Mouse (Mus musculus) thymus, adult 2 months (tissue): ENCODE measurements at regions not wholly inside any gene's neighbourhood (a gene's known extent, or its start where the extent isn't known, plus 50 kb on each side); places are given as distances from the start of the nearest gene placed in this dataset.

ENCODE experiments used
- CTCF ChIP-seq: fragments of 200-500 bp; IDR thresholded peaks from 2 replicates; pipeline ENCODE4 v1.5.1; 2012; ENCODE audit warnings: mild to moderate bottlenecking, control low read depth, low read length, moderate library complexity, borderline replicate concordance; ENCODE audit not compliant: control insufficient read depth, poor library complexity, insufficient read depth; ENCODE audit errors: extremely low read depth
- POLR2A ChIP-seq: fragments of 200-500 bp; IDR thresholded peaks from 2 replicates; pipeline ENCODE4 v1.6.1; 2012; ENCODE audit warnings: mild to moderate bottlenecking, low read length, control low read depth, moderate library complexity; ENCODE audit not compliant: control insufficient read depth, poor library complexity, insufficient read depth; ENCODE audit errors: extremely low read depth

GRCm38 (mm10) chr14:99547931-99548330 lies 249.4 kb downstream of the Klf5 start:
- TF ChIP-seq CTCF (no peak), POLR2A (no peak)
